ENCODE assay signal across 7 mouse cellular contexts in genomic region chr12:112722240-112723027, GRCm38 (mm10). TPM values are rescaled to one million over a fixed set of nuclear protein-coding genes. Genes with fewer than 3 reads are reported as not detected.
A peak's percentile ranks its signal among the peaks of the same experiment; 100 is the strongest.
DNase-seq lines count a peak whose midpoint lies in the region; ATAC-seq lines count a peak whose summit lies in the region.

No protein-coding gene starts in this region.

- under 1% methylated on average over 58 of the region's 75 CpGs for WGBS in forebrain, embryonic 12.5 days
- under 1% methylated on average over 59 of the region's 75 CpGs for WGBS in hindbrain, embryonic 14.5 days
- WGBS in limb, embryonic 15.5 days = 1% methylated on average over 60 of the region's 75 CpGs
- whole genome bisulfite sequencing in midbrain, embryonic 16.5 days = under 1% methylated on average over 44 of the region's 75 CpGs

- peak overlapping the region; percentile 36; the same call in 1 of the 2 replicates for H3K27ac ChIP-seq in forebrain, embryonic 12.5 days
- peak overlapping the region; percentile 76 for H3K27ac ChIP-seq in hindbrain, embryonic 14.5 days
- H3K27ac ChIP-seq in limb, embryonic 15.5 days = peak overlapping the region; percentile 84
- peak overlapping the region; percentile 53 for H3K27ac ChIP-seq in midbrain, embryonic 16.5 days (ENCODE audit: low read length)

- H3K4me3 ChIP-seq in forebrain, embryonic 12.5 days (replicated peaks) = peak overlapping the region; percentile 91
- H3K4me3 ChIP-seq in hindbrain, embryonic 14.5 days (replicated peaks; ENCODE audit: low read length) = peak overlapping the region; percentile 89
- peak overlapping the region; percentile 91 for H3K4me3 ChIP-seq in limb, embryonic 15.5 days
- H3K4me3 ChIP-seq in midbrain, embryonic 16.5 days (ENCODE audit: low read depth, low read length) = peak overlapping the region; percentile 86

- H3K9me3 ChIP-seq in forebrain, embryonic 12.5 days = no peaks in the 10 kb centered on the region
- no peaks in the 10 kb centered on the region for H3K9me3 ChIP-seq in hindbrain, embryonic 14.5 days (ENCODE audit: control insufficient read depth, low read length)
- H3K9me3 ChIP-seq in limb, embryonic 15.5 days = no peaks in the 10 kb centered on the region
- H3K9me3 ChIP-seq in midbrain, embryonic 16.5 days (replicated peaks; ENCODE audit: control insufficient read depth, low read length, poor library complexity, severe bottlenecking) = no peaks in the 10 kb centered on the region

- H3K4me1 ChIP-seq in forebrain, embryonic 12.5 days = peaks cover 24% of the 10 kb centered on the region
- H3K4me1 ChIP-seq in hindbrain, embryonic 14.5 days (replicated peaks; ENCODE audit: control insufficient read depth, insufficient read depth, low read length) = peaks cover 38% of the 10 kb centered on the region
- peaks cover 42% of the 10 kb centered on the region for H3K4me1 ChIP-seq in limb, embryonic 15.5 days
- peaks cover 17% of the 10 kb centered on the region for H3K4me1 ChIP-seq in midbrain, embryonic 16.5 days (ENCODE audit: control insufficient read depth, insufficient read depth, low read length)

- no peaks in the 10 kb centered on the region for H3K36me3 ChIP-seq in forebrain, embryonic 12.5 days (replicated peaks)
- H3K36me3 ChIP-seq in hindbrain, embryonic 14.5 days (replicated peaks; ENCODE audit: control insufficient read depth, insufficient read depth) = peaks cover 18% of the 10 kb centered on the region
- H3K36me3 ChIP-seq in limb, embryonic 15.5 days = peaks cover 16% of the 10 kb centered on the region
- no peaks in the 10 kb centered on the region for H3K36me3 ChIP-seq in midbrain, embryonic 16.5 days (ENCODE audit: control insufficient read depth, insufficient read depth, low read length)

- peaks cover 37% of the 10 kb centered on the region for H3K27me3 ChIP-seq in forebrain, embryonic 12.5 days
- H3K27me3 ChIP-seq in hindbrain, embryonic 14.5 days (ENCODE audit: control insufficient read depth, insufficient read depth, low read length) = peaks cover 11% of the 10 kb centered on the region
- H3K27me3 ChIP-seq in limb, embryonic 15.5 days = no peaks in the 10 kb centered on the region
- no peaks in the 10 kb centered on the region for H3K27me3 ChIP-seq in midbrain, embryonic 16.5 days (ENCODE audit: control insufficient read depth, insufficient read depth, low read depth, low read length)

- peak overlapping the region; percentile 99 for H3K4me2 ChIP-seq in forebrain, embryonic 12.5 days
- peak overlapping the region; percentile 84 for H3K4me2 ChIP-seq in hindbrain, embryonic 14.5 days (replicated peaks)
- H3K4me2 ChIP-seq in limb, embryonic 15.5 days = peak overlapping the region; percentile 90
- H3K4me2 ChIP-seq in midbrain, embryonic 16.5 days (ENCODE audit: low read length) = peak overlapping the region; percentile 69

- peak; percentile 67 for ATAC-seq in forebrain, embryonic 12.5 days (ENCODE audit: low FRiP score)
- peak; percentile 65 for ATAC-seq in hindbrain, embryonic 14.5 days (ENCODE audit: low FRiP score)
- peak; percentile 57; the same call in 1 of the 2 replicates for ATAC-seq in limb, embryonic 15.5 days (ENCODE audit: insufficient number of reproducible peaks, low FRiP score, low TSS enrichment, low read depth)
- peak; percentile 68 for ATAC-seq in midbrain, embryonic 16.5 days

- DNase-seq in Muller cell, postnatal 12 days (ENCODE audit: inconsistent ontology term) = peak; percentile 75
- peak; percentile 79 for DNase-seq in brain, adult 2 months (ENCODE audit: low read depth, low spot score)
- no peak for DNase-seq in hindbrain, embryonic 14.5 days (ENCODE audit: low spot score)
- peak; percentile 59 for DNase-seq in testis, postnatal 14 days (ENCODE audit: low spot score)

- peak overlapping the region; percentile 88 for H3K9ac ChIP-seq in forebrain, embryonic 12.5 days
- peak overlapping the region; percentile 94 for H3K9ac ChIP-seq in hindbrain, embryonic 14.5 days
- H3K9ac ChIP-seq in limb, embryonic 15.5 days = peak overlapping the region; percentile 72
- peak overlapping the region; percentile 94 for H3K9ac ChIP-seq in midbrain, embryonic 16.5 days (ENCODE audit: low read depth, low read length)

RNA-seq across cellular contexts. Expression of gene Cep170b, which starts 2.2 kb away (rescaled TPM):
- polyA plus RNA-seq in forebrain, embryonic 12.5 days (2016; fragmentation: Nextera tagmentation; extraction: Ambion mirVana) = 14.4 and 16.3 TPM in 2 replicates
- polyA plus RNA-seq in hindbrain, embryonic 14.5 days (2014; fragmentation: Nextera tagmentation; extraction: Ambion mirVana) = 39.5 and 41.9 TPM in 2 replicates
- 24.0 and 26.7 TPM in 2 replicates for polyA plus RNA-seq in limb, embryonic 15.5 days (2015; fragmentation: Nextera tagmentation; extraction: Ambion mirVana)
- 36.0 and 39.4 TPM in 2 replicates for polyA plus RNA-seq in midbrain, embryonic 16.5 days (2015; fragmentation: Nextera tagmentation; extraction: Ambion mirVana)

RNA-seq across cellular contexts. Expression of gene Pld4, which starts 38.0 kb away (rescaled TPM):
- polyA plus RNA-seq in forebrain, embryonic 12.5 days (2016; fragmentation: Nextera tagmentation; extraction: Ambion mirVana) = 3.6 and 3.9 TPM in 2 replicates
- 7.1 and 7.9 TPM in 2 replicates for polyA plus RNA-seq in hindbrain, embryonic 14.5 days (2014; fragmentation: Nextera tagmentation; extraction: Ambion mirVana)
- 13.1 and 14.5 TPM in 2 replicates for polyA plus RNA-seq in limb, embryonic 15.5 days (2015; fragmentation: Nextera tagmentation; extraction: Ambion mirVana)
- polyA plus RNA-seq in midbrain, embryonic 16.5 days (2015; fragmentation: Nextera tagmentation; extraction: Ambion mirVana) = 4.9 and 5.9 TPM in 2 replicates

RNA-seq across cellular contexts. Expression of gene Zbtb42, which starts 43.8 kb away (rescaled TPM):
- polyA plus RNA-seq in forebrain, embryonic 12.5 days (2016; fragmentation: Nextera tagmentation; extraction: Ambion mirVana) = 4.6 and 5.1 TPM in 2 replicates
- polyA plus RNA-seq in hindbrain, embryonic 14.5 days (2014; fragmentation: Nextera tagmentation; extraction: Ambion mirVana) = 2.2 and 4.7 TPM in 2 replicates
- polyA plus RNA-seq in limb, embryonic 15.5 days (2015; fragmentation: Nextera tagmentation; extraction: Ambion mirVana) = 3.4 and 3.7 TPM in 2 replicates
- 0.73 and 1.2 TPM in 2 replicates for polyA plus RNA-seq in midbrain, embryonic 16.5 days (2015; fragmentation: Nextera tagmentation; extraction: Ambion mirVana)

RNA-seq across cellular contexts. Expression of gene Akt1, which starts 47.8 kb away (rescaled TPM):
- 47.0 and 71.6 TPM in 2 replicates for polyA plus RNA-seq in forebrain, embryonic 12.5 days (2016; fragmentation: Nextera tagmentation; extraction: Ambion mirVana)
- 69.2 and 70.3 TPM in 2 replicates for polyA plus RNA-seq in hindbrain, embryonic 14.5 days (2014; fragmentation: Nextera tagmentation; extraction: Ambion mirVana)
- polyA plus RNA-seq in limb, embryonic 15.5 days (2015; fragmentation: Nextera tagmentation; extraction: Ambion mirVana) = 75.1 and 86.0 TPM in 2 replicates
- polyA plus RNA-seq in midbrain, embryonic 16.5 days (2015; fragmentation: Nextera tagmentation; extraction: Ambion mirVana) = 58.7 and 60.4 TPM in 2 replicates
